Mouse (Mus musculus) CH12.LX (cell line): ENCODE data around the gene Zbtb46.

Experiments
- CHD2 ChIP-seq: IDR thresholded peaks from 2 replicates; pipeline ENCODE4 v1.6.1; 2011; ENCODE audit warnings: low read length, improper control_type of control experiment
- CTCF ChIP-seq, 2 experiments: IDR thresholded peaks in 1 of 2; conservative IDR thresholded peaks in 1 of 2; 2 replicates each; pipeline ENCODE4 v1.5.1; 2011 to 2012; ENCODE audit warnings: low read depth in 2 of 2, low read length in 2 of 2, improper control_type of control experiment in 1 of 2, inconsistent platforms in 1 of 2, mild to moderate bottlenecking in 1 of 2, moderate library complexity in 1 of 2
- E2F4 ChIP-seq: IDR thresholded peaks from 2 replicates; pipeline ENCODE4 v1.6.1; 2011; ENCODE audit warnings: low read depth, low read length, improper control_type of control experiment; ENCODE audit not compliant: insufficient replicate concordance
- ETS1 ChIP-seq: conservative IDR thresholded peaks from 2 replicates; pipeline ENCODE4 v1.6.1; 2012; ENCODE audit warnings: low read depth, mild to moderate bottlenecking, inconsistent platforms, low read length, improper control_type of control experiment, moderate library complexity
- MAX ChIP-seq: IDR thresholded peaks from 2 replicates; pipeline ENCODE4 v1.6.1; 2011; ENCODE audit warnings: low read length, improper control_type of control experiment
- ZMIZ1 ChIP-seq: IDR thresholded peaks from 2 replicates; pipeline ENCODE4 v1.6.1; 2012; ENCODE audit warnings: low read depth, mild to moderate bottlenecking, inconsistent platforms, low read length, improper control_type of control experiment

DNA sequence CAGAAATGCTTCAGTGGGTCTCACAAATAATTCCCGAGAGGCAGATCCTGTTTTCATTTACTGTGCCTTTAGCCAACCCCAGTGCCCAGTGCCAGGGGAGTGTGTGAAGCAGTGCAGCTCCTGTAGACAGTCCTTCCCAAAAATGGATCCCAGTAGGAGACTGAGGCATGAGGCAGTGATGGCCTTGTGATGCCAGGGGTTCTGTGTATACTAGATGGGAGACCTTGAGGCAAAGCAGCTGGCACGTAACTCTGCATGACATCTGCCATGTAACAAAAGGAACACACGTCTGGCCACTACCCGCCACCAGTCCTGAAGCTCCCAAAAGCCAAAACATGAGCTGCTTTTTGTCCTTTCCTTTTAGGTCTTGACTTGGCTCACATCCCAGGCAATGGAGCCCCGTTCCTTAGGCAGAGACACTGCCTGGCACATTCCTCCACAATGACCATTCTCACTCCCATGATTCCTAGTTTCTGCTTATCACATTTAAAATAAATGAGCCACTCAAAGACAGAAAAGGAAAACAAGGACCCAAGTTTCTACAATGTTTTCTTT is 61.9 kb downstream of the Zbtb46 start:
- TF ChIP-seq CTCF (conservative IDR thresholded peaks at IDR 0.05 in 1 of 2, IDR thresholded peaks at IDR 0.05 in 1 of 2; ENCODE audit: low read depth in 2 of 2, low read length in 2 of 2) (no peak), CHD2 (no peak), ZMIZ1 (no peak), ETS1 (no peak), E2F4 (no peak), MAX (no peak)
